Mouse (Mus musculus): ENCODE data around the gene Cnot11. TPM values are rescaled to one million over a fixed set of nuclear protein-coding genes. Genes with fewer than 3 reads are reported as not detected.

Cnot11 gene
- polyA plus RNA-seq (2015; fragmentation: Nextera tagmentation; extraction: Ambion mirVana) = 11.8 and 12.8 TPM in 2 replicates

DNA sequence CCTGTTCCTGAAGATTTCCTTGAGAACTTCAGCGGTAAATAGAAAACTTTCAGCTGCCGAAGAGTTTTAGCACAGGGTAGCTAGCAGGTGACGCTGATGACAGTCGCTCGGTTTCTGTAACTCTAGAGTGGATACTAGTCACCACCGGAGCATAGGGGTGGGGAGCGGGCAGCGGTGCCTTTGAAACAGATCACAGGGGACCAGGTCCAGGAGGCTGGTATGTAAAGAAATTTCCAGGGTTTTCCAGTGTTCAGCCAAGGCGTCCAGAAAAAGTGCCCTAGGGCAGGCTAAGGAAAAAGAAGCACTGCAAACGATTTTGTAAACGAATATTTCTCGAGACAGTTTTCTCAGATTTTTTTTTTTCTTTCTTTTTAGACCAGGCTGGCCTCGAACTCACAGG is at the start of gene Cnot11:
Cnot11 (plus strand) TSS at position 162 of the 400 bp plus-strand sequence.

DNA sequence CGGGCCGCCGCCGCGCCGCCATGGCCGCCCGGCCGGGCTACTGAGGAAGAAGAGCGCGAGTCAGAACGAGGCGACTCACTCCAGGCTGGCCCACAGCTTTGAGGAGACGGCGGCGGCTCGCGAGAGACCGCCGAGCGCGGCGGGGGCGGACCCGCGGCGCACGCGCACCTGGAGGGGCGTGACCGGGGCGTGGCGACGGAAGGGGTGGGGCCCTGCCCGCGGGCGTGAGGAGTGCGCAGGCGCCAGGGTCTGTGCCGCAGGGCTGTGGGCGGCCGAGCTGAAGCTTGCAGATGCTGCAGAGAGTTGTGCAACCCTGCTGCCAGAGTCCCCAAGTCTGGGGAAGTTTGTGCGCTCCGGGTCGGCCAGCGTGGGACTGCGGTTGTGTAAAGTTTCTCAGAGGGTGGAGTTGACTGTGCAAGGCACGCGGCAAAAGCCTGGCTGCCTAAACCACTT is 42.5 kb downstream of the Cnot11 start, which contains the start of gene Rnf149:
Rnf149 (minus strand) TSS at position 153 of the 453 bp plus-strand sequence.

Other genes with a start within 250 kb of the Cnot11 start
- gene Rpl31, start 167.2 kb upstream of the Cnot11 start, polyA plus RNA-seq (2015; fragmentation: Nextera tagmentation; extraction: Ambion mirVana) = 601 and 632 TPM in 2 replicates
- 9.3 and 11.7 TPM in 2 replicates for gene Tbc1d8, start 56.2 kb upstream of the Cnot11 start, polyA plus RNA-seq (2015; fragmentation: Nextera tagmentation; extraction: Ambion mirVana)
- 21.2 and 23.3 TPM in 2 replicates for gene Rnf149, start 42.4 kb downstream of the Cnot11 start, polyA plus RNA-seq (2015; fragmentation: Nextera tagmentation; extraction: Ambion mirVana)
- 0.02 TPM in 2 replicates for gene Creg2, start 116.5 kb downstream of the Cnot11 start, polyA plus RNA-seq (2015; fragmentation: Nextera tagmentation; extraction: Ambion mirVana)
- gene Rfx8, start 186.0 kb downstream of the Cnot11 start, polyA plus RNA-seq (2015; fragmentation: Nextera tagmentation; extraction: Ambion mirVana) = 0.22 TPM in 1 of 2 replicates, not detected in the other